Mouse (Mus musculus) kidney, adult 2 months (tissue): Measurements from ENCODE around the gene Gm20532. TPM values are rescaled to one million over a fixed set of nuclear protein-coding genes. Genes with fewer than 3 reads are reported as not detected.
A peak's percentile ranks its signal among the peaks of the same experiment; 100 is the strongest.

ENCODE experiments used
- DNase-seq: peaks from one replicate; pipeline ENCODE4 v3.0.0; 2021
- H3K27ac ChIP-seq: fragments of 200-500 bp; 2 replicates; pipeline ENCODE4 v1.5.1; 2012; ENCODE audit warnings: low read depth, low read length, control low read depth, inconsistent platforms; ENCODE audit not compliant: insufficient read depth
- H3K27me3 ChIP-seq: fragments of 200-500 bp; replicated peaks from 2 replicates; pipeline ENCODE4 v1.6.1; 2012; ENCODE audit warnings: mild to moderate bottlenecking, moderate library complexity, low read length, inconsistent platforms; ENCODE audit not compliant: control insufficient read depth, insufficient read depth
- H3K36me3 ChIP-seq: fragments of 200-500 bp; 2 replicates; pipeline ENCODE4 v1.6.1; 2012; ENCODE audit warnings: mild to moderate bottlenecking, moderate library complexity, low read length, inconsistent platforms; ENCODE audit not compliant: control insufficient read depth, insufficient read depth
- H3K4me1 ChIP-seq: fragments of 200-500 bp; 2 replicates; pipeline ENCODE4 v1.6.1; 2011; ENCODE audit warnings: low read length; ENCODE audit not compliant: control insufficient read depth, insufficient read depth
- H3K4me3 ChIP-seq: fragments of 200-500 bp; 2 replicates; pipeline ENCODE4 v1.5.1; 2011; ENCODE audit warnings: mild to moderate bottlenecking, low read depth, low read length, control low read depth; ENCODE audit not compliant: insufficient read depth
- CTCF ChIP-seq: fragments of 200-500 bp; conservative IDR thresholded peaks from 2 replicates; pipeline ENCODE4 v1.5.1; 2011; ENCODE audit warnings: low read depth, mild to moderate bottlenecking, control low read depth, low read length, moderate library complexity, mixed read lengths; ENCODE audit not compliant: insufficient read depth, insufficient read length
- POLR2A ChIP-seq: fragments of 200-500 bp; IDR thresholded peaks from one replicate; pipeline ENCODE4 v1.6.1; 2011; ENCODE audit warnings: low read depth, low read length, control low read depth
- WGBS: fragments of 180-500 bp; shearing (Covaris S2); methylation state at CpG from one replicate; pipeline ENCODE4 v1.1.7; 2018; 5-methylcytosine and 5-hydroxymethylcytosine counted together
- polyA plus RNA-seq: library from polyadenylated mRNA; depleted of rRNA; stranded (reverse); fragments of >200 nt; gene quantifications from 2 replicates; pipeline ENCODE4 v1.2.3, GENCODE M21; 2012

Gene Gm20532
- polyA plus RNA-seq, 1 experiment, result not detected

- Histone ChIP-seq H3K27me3 (no peaks in the 10 kb centered on the region), H3K36me3 (no peaks in the 10 kb centered on the region), H3K27ac (peak overlapping the region; percentile 75), H3K4me3 (no peak overlapping the region), H3K4me1 (no peaks in the 10 kb centered on the region; the same call in 1 of the 2 replicates)
- TF ChIP-seq CTCF (no peak), POLR2A (no peak)
- DNase-seq, result peak; percentile 82
- 32% methylated on average over 12 of the region's 12 CpGs for WGBS
Observed at GRCm38 (mm10) chr2:26573396-26573795, 13.0 kb upstream of the Gm20532 start.

DNA sequence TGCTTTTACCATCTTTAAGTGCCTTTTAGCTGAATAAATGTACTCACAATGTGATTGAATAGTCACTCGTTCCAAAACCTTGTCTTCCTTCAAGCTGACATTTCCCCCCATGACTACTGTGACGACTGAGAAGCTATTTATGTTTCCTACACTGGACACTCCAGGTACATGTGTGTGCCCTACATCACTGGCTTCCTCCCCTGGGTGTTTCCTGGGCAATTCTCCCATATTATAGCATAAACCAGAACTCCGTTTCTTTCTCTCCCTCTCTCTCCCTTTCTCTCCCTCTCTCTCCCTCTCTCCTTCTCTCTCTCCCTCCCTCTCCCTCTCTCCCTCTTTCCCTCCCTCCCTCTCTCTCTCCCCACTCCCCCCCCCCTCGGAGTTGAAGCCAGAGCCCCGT is 12.6 kb upstream of the Gm20532 start:
- no peak for TF ChIP-seq CTCF
- no peak for TF ChIP-seq POLR2A
- WGBS, result 19% methylated on average over 5 of the region's 5 CpGs
- H3K36me3 ChIP-seq, result no peaks in the 10 kb centered on the region
- peak overlapping the region; percentile 75 for H3K27ac ChIP-seq
- H3K4me1 ChIP-seq, result no peaks in the 10 kb centered on the region; the same call in 1 of the 2 replicates
- H3K27me3 ChIP-seq, result no peaks in the 10 kb centered on the region
- H3K4me3 ChIP-seq, result no peak overlapping the region
- no peak for DNase-seq

GRCm38 (mm10) chr2:26574862-26575261 is 11.6 kb upstream of the Gm20532 start:
- no peaks in the 10 kb centered on the region for H3K27me3 ChIP-seq
- 77% methylated on average over 5 of the region's 5 CpGs for WGBS
- H3K36me3 ChIP-seq, result no peaks in the 10 kb centered on the region
- DNase-seq, result no peak
- no peak overlapping the region for H3K4me3 ChIP-seq
- H3K27ac ChIP-seq, result peak overlapping the region; percentile 74
- no peak for TF ChIP-seq CTCF
- TF ChIP-seq POLR2A, result no peak
- H3K4me1 ChIP-seq, result no peaks in the 10 kb centered on the region; the same call in 1 of the 2 replicates

- no peaks in the 10 kb centered on the region for H3K36me3 ChIP-seq
- H3K27ac ChIP-seq, result peak overlapping the region; percentile 74
- TF ChIP-seq POLR2A (no peak), CTCF (no peak)
- no peak for DNase-seq
- 97% methylated on average over 1 of the region's 1 CpGs for WGBS
- H3K4me3 ChIP-seq, result no peak overlapping the region
- no peaks in the 10 kb centered on the region for H3K27me3 ChIP-seq
- H3K4me1 ChIP-seq, result no peaks in the 10 kb centered on the region
Observed at GRCm38 (mm10) chr2:26575378-26575777, 11.1 kb upstream of the Gm20532 start.

- 59% methylated on average over 4 of the region's 4 CpGs for WGBS
- no peak overlapping the region for H3K4me3 ChIP-seq
- TF ChIP-seq CTCF (no peak), POLR2A (no peak)
- H3K36me3 ChIP-seq, result no peaks in the 10 kb centered on the region
- no peaks in the 10 kb centered on the region for H3K27me3 ChIP-seq
- peak; percentile 89 for DNase-seq
- H3K4me1 ChIP-seq, result no peaks in the 10 kb centered on the region
- peak overlapping the region; percentile 93 for H3K27ac ChIP-seq
Observed at GRCm38 (mm10) chr2:26575865-26576264, 10.6 kb upstream of the Gm20532 start.

DNA sequence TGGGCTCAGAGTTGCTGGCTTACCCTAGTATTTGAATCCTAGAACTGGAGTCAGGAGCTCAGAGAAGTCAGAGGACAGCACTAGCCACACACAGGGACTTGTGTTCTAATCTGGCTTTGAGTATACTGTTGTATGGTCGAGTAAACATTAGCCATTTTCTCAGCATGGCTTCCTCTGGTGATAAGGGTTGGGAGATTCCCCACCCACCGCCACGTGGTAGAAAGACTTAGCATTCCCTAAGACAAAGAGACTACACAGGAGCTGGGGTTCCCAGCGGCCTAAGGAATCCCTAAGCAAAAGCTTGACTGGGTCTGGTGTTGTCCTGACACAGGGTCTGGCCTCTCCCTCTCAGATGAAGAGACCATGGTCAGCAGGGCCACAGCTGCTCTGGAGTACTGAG is 10.0 kb upstream of the Gm20532 start:
- Histone ChIP-seq H3K36me3 (no peaks in the 10 kb centered on the region), H3K27me3 (no peaks in the 10 kb centered on the region), H3K4me3 (no peak overlapping the region), H3K27ac (peak overlapping the region; percentile 93), H3K4me1 (no peaks in the 10 kb centered on the region)
- no peak for DNase-seq
- TF ChIP-seq CTCF, result no peak
- TF ChIP-seq POLR2A, result no peak
- WGBS, result 67% methylated on average over 4 of the region's 4 CpGs

- Histone ChIP-seq H3K4me3 (no peak overlapping the region), H3K27ac (peak overlapping the region; percentile 78), H3K36me3 (no peaks in the 10 kb centered on the region), H3K27me3 (no peaks in the 10 kb centered on the region), H3K4me1 (no peaks in the 10 kb centered on the region)
- 57% methylated on average over 6 of the region's 6 CpGs for WGBS
- peak; percentile 91 for DNase-seq
- TF ChIP-seq POLR2A (no peak), CTCF (no peak)
Observed at GRCm38 (mm10) chr2:26578369-26578768, 8.1 kb upstream of the Gm20532 start.
